Mouse (Mus musculus) spleen, postnatal 10 days (tissue): ENCODE results near the gene Trim60.

Source experiments
- DNase-seq, 2 experiments: peaks; one replicate each; pipeline ENCODE4 v3.0.0; 2021 to 2022; ENCODE audit warnings: low spot score in 2 of 2

The Trim60 gene

DNA sequence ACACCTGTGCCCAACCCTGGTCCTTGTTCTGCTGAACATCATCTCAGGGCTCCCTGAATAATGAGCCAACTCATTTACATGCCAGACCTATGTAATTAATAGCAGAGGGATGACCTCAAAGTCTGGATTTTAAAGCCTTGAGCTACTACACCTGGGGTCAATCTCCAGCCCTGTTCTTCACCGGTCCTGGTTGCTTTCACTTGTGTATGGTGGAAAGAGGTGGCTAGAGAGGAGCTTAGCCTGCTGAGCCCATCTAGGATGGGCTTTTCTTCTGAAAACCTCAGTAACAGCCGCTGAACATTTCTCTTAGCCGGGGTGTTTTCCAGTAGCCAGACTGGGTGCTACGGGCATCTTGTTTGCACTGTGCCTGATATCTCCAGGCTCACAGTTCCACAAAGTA, 30.7 kb downstream of the Trim60 start, which contains the start of gene Trim75:
TSS of gene Trim75 (minus strand) at position 101 of the 400 bp plus-strand sequence.
- no peak for DNase-seq

DNA sequence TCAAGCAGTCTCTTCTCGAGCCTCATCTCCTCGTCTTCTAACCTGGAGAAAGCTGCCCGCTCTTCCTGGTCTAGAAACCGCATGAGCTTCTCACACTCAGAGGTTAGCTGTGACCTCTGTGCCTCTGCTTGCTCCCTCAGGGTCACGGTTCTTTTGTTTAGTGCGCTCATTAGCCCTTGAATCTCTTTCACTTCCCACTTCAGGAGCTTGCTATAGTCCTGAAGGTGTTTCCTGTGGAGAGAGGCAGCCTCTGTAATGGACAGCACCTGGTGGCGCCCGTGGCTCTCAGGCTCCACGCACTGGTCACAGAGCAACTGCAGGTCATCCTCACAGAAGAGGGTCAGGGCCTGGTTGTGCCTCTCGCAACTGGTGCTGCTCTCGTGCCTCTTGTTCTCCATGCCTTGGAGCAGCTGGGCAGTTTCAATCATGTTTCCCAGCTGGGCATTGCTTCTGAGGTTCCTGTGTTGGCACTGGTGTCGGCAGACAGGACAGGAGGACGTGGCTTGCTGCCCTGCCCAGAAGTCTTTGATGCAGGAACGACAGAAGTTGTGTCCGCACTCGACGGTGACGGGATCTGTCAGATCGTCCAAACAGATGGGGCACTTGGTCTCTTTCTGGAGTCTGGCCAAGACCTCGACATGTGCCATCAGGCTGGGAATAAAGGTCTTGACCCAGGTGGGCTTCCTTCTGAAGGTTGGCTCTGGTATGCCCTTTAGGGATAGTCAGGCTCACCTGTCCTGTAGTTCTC, 35.1 kb downstream of the Trim60 start:
- no peak for DNase-seq

DNA sequence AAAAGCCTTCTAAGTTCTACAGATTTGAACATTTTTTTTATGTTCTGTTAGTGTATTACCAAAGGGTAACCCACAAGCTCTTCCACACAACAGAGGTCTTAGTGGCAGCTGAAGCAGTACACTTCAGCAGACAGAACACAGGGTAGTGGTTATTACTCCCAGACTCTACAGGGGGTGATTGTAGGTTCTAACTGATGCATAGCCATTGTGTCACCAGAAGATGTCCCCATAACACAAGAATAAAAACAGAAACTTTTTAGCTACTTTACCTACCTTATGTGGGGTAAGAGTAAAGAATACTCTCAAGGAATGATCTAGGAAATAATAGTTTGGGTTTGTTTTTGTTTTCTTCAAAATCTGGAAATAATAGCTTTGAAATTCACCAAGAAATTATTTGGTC, 55.5 kb downstream of the Trim60 start:
- DNase-seq = no peak

DNA sequence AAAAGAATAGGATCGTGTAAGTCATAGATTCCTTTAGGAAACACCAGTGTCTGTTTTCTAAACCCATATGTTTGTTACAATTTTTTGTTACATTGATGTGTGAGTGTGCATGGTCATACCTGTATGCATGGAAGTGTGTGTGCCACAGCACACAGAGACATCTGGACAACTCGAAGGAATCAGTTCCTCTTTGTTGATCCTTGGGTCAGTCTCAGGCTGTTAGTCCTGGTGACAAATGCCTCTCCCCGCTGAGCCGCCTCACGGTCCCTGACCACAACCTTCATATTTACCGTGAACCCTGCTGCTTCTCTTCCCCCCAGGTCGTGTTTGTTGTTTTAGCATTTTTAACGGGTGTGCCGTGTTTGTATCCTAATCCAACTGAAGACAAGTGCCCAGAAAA, 59.4 kb downstream of the Trim60 start:
- no peak for DNase-seq

DNA sequence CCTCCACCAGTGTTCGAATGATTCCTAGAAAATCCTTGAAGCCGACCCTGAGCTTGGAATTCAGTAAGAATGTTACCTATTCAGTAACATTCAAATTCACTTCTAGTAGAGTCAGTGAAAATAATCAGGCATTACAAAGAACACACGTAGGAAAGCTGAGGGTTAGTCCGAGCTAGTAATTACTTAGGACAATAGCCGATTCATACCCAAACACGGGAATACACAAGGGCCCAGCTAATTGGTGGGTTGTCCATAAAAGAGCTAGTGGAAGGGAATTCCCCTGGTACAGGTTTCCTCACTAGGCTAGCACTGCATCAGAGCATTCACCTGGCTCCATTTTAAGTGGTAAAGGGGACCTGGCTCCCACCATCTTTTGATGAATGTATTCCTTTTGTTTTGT, 66.3 kb downstream of the Trim60 start:
- no peak for DNase-seq
